Mouse (Mus musculus) limb, embryonic 10.5 days (tissue): ENCODE measurements around the gene Vps13c. TPM values are rescaled to one million over a fixed set of nuclear protein-coding genes. Genes with fewer than 3 reads are reported as not detected.

ENCODE experiments used
- DNase-seq: peaks from one replicate; pipeline ENCODE4 v3.0.0-alpha.2; 2017; ENCODE audit warnings: low spot score
- H3K27ac ChIP-seq: fragments of 300-500 bp; sonication (generic); 2 replicates; pipeline ENCODE4 v1.5.1; 2016; ENCODE audit warnings: mild to moderate bottlenecking
- H3K27me3 ChIP-seq: fragments of 300-500 bp; sonication (generic); 2 replicates; pipeline ENCODE4 v1.6.1; 2016; ENCODE audit warnings: low read depth, mild to moderate bottlenecking; ENCODE audit not compliant: poor library complexity, severe bottlenecking
- H3K36me3 ChIP-seq: fragments of 300-500 bp; sonication (generic); 2 replicates; pipeline ENCODE4 v1.6.1; 2016; ENCODE audit warnings: mild to moderate bottlenecking, moderate library complexity
- H3K4me1 ChIP-seq: fragments of 300-500 bp; sonication (generic); 2 replicates; pipeline ENCODE4 v1.6.1; 2016
- H3K4me3 ChIP-seq: fragments of 300-500 bp; sonication (generic); 2 replicates; pipeline ENCODE4 v1.5.1; 2016; ENCODE audit warnings: mild to moderate bottlenecking, moderate library complexity
- H3K9me3 ChIP-seq: fragments of 300-500 bp; sonication (generic); replicated peaks from 2 replicates; pipeline ENCODE4 v1.6.1; 2016; ENCODE audit warnings: mild to moderate bottlenecking
- WGBS: fragments of 180-500 bp; shearing (Covaris S2); methylation state at CpG from one replicate; pipeline ENCODE4 v1.1.7; 2016; 5-methylcytosine and 5-hydroxymethylcytosine counted together
- polyA plus RNA-seq: library from polyadenylated mRNA; unstranded; fragments of >200 nt; fragmentation: Nextera tagmentation; extraction: Ambion mirVana; gene quantifications from 2 replicates; pipeline ENCODE4 v1.2.1, GENCODE M21; 2016

Vps13c gene
- polyA plus RNA-seq, 1 experiment from 2014 or later: 2.3 TPM

GRCm38 (mm10) chr9:68016255-68016954, 176.2 kb downstream of the Vps13c start:
- DNase-seq: no peak
- H3K9me3 ChIP-seq: no peaks in the 10 kb centered on the region
- H3K4me3 ChIP-seq: no peak overlapping the region
- peaks cover 24% of the 10 kb centered on the region for H3K27me3 ChIP-seq
- 59% methylated on average over 5 of the region's 5 CpGs for WGBS
- H3K4me1 ChIP-seq: peaks cover 3% of the 10 kb centered on the region; the same call in 1 of the 2 replicates
- no peak overlapping the region for H3K27ac ChIP-seq
- no peaks in the 10 kb centered on the region for H3K36me3 ChIP-seq

DNA sequence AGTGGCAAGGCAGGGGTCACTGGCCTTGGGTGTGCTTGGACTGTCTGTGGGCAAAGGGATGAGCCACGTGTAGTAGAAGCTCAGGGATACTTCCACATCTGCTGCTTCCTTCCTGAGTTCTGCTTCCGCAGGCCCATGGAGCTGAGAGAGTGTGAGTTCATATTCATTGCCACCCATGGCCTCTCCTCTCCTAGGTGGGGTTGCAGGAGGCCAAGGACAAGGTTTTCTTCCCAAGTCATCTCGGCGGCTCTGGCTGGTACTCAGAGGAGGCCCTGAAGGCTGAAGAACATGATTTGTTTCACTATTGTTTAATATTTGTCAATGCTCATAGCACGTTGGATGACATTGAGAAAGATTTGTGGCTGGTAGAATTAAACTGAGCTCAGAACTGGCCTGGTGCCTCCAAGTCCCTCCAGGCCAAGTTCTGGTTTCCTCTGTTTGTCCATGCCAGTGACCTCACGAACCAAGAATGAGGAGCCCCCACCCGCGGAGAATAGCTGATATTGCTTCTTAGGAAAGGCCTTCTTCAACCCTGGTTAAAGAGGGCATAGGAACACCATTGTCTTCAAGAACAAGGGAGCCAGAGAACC, 180.7 kb downstream of the Vps13c start:
- no peak for DNase-seq
- Histone ChIP-seq H3K4me3 (no peak overlapping the region), H3K27ac (no peak overlapping the region), H3K36me3 (no peaks in the 10 kb centered on the region), H3K4me1 (0 out of 2 replicates have a peak, but pooled peaks cover 4% of the 10 kb centered on the region), H3K27me3 (peaks cover 18% of the 10 kb centered on the region), H3K9me3 (no peaks in the 10 kb centered on the region)
- 91% methylated on average over 8 of the region's 8 CpGs for WGBS

DNA sequence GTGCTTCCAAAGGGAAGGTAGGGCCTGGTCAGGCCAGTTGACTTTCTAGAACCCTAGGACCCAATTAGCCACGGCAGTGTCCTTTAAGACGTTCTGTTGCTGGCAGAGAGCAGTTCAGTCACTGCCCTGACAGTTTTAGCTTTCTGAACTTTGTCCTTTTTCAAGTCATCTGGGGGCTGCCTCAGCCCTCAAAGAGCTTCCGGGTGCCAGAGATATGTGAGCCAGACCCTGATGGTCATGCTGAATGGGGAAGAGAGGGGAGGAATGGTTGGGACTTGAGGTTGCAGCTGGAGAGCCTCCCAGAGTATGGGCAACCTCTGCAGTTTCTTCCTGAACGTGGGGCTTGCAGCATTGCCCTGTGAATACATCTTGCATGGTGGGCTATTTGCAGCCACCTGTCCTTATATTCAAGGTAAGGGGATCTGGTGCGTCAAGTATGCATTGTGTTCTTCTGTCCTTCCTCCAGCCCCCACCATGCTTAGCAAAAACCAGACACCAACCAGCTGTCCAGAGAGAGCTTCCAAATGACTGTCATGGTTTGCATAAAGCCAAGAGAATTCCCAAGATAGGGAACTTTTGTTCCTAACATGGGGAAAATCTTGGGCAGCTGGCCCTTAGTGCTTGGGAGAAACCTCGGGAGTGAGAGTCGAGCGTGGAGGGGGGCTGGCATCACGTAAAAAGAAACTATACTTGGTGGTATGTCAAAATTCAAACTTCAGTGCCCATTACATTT, 182.3 kb downstream of the Vps13c start:
- peaks cover 6% of the 10 kb centered on the region; the same call in 1 of the 2 replicates for H3K27me3 ChIP-seq
- WGBS: 75% methylated on average over 9 of the region's 9 CpGs
- no peak for DNase-seq
- H3K4me3 ChIP-seq: no peak overlapping the region
- H3K4me1 ChIP-seq: 0 out of 2 replicates have a peak, but pooled peaks cover 4% of the 10 kb centered on the region
- no peaks in the 10 kb centered on the region for H3K36me3 ChIP-seq
- no peak overlapping the region for H3K27ac ChIP-seq
- no peaks in the 10 kb centered on the region for H3K9me3 ChIP-seq

DNA sequence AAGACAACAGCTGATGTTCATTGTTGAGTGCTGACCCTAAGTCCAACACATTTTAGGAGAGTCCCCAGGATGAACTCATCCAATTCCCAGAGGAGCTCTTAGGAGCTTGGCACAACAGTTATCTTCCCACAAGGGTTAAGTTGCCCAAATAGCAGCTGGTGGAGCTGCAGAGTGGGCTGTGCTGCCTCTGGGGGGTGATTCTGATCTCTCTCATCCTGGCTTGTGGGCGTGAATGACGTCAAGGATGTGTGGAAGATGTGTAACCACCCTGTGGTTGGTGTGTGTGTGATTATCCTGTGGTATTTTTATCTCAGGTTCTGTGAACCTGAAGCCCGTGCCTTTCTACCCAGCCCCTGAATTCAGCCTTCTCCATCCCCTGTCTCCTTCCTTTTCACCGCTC, 188.4 kb downstream of the Vps13c start:
- Histone ChIP-seq H3K9me3 (no peaks in the 10 kb centered on the region), H3K27ac (no peak overlapping the region), H3K4me1 (no peaks in the 10 kb centered on the region), H3K4me3 (no peak overlapping the region), H3K27me3 (no peaks in the 10 kb centered on the region), H3K36me3 (no peaks in the 10 kb centered on the region)
- WGBS: 77% methylated on average over 4 of the region's 4 CpGs
- no peak for DNase-seq

DNA sequence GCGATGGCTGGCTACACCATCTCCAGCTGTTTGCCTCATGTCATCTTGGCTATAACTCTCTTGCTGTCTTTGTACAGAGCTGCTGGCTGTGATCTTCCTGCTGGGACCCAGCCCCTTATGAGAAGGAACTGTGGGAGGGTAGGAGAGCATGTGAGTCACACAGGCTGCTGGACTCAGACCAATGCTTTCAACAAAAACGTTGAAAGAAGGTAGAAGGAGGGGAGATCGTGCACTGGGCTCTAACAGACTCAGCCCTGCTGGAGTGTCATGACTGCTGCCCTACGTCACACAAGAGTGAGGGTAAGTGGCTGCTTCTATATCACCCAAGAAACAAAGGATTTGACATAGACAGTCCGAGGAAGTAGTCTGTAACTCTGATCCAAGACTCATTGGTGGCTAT, 193.6 kb downstream of the Vps13c start:
- WGBS: 75% methylated on average over 5 of the region's 5 CpGs

More for the DNA sequence above, 193.6 kb downstream of the Vps13c start:
- H3K27ac ChIP-seq: no peak overlapping the region
- no peaks in the 10 kb centered on the region for H3K4me1 ChIP-seq
- no peak for DNase-seq
- no peak overlapping the region for H3K4me3 ChIP-seq
- H3K27me3 ChIP-seq: no peaks in the 10 kb centered on the region
- H3K9me3 ChIP-seq: no peaks in the 10 kb centered on the region
- no peaks in the 10 kb centered on the region for H3K36me3 ChIP-seq

Other genes with a start within 250 kb of the Vps13c start
- gene C2cd4b, start 81.0 kb upstream of the Vps13c start, polyA plus RNA-seq: 0.14 TPM in 1 of 2 replicates, not detected in the other
- 0.31 and 0.33 TPM in 2 replicates for gene C2cd4a, start 8.1 kb upstream of the Vps13c start, polyA plus RNA-seq